Mouse (Mus musculus) lung, embryonic 14.5 days (tissue): Measurements from ENCODE around the gene Lig4. TPM values are rescaled to one million over a fixed set of nuclear protein-coding genes. Genes with fewer than 3 reads are reported as not detected.

Experiments used
- ATAC-seq: fragments of 200-750 bp; cut with Nextera tagmentation; 2 replicates; pipeline ENCODE4 v1.8.0; 2017; ENCODE audit warnings: mild to moderate bottlenecking, moderate TSS enrichment, moderate library complexity; ENCODE audit not compliant: insufficient read depth
- DNase-seq: peaks from one replicate; pipeline ENCODE4 v3.0.0-alpha.2; 2015
- H3K27ac ChIP-seq: fragments of 300-500 bp; sonication (generic); 2 replicates; pipeline ENCODE4 v1.5.1; 2014; ENCODE audit warnings: low read depth, mild to moderate bottlenecking, moderate library complexity
- H3K27me3 ChIP-seq: fragments of 300-500 bp; sonication (generic); 2 replicates; pipeline ENCODE4 v1.6.1; 2014; ENCODE audit warnings: low read length, control low read depth; ENCODE audit not compliant: insufficient read depth
- H3K36me3 ChIP-seq: fragments of 300-500 bp; sonication (generic); 2 replicates; pipeline ENCODE4 v1.6.1; 2014; ENCODE audit warnings: control low read depth; ENCODE audit not compliant: insufficient read depth
- H3K4me1 ChIP-seq: fragments of 300-500 bp; sonication (generic); 2 replicates; pipeline ENCODE4 v1.6.1; 2014; ENCODE audit warnings: antibody characterized with exemption, control low read depth; ENCODE audit not compliant: insufficient read depth
- H3K4me2 ChIP-seq: fragments of 300-500 bp; sonication (generic); 2 replicates; pipeline ENCODE4 v1.6.1; 2014; ENCODE audit warnings: mild to moderate bottlenecking
- H3K4me3 ChIP-seq: fragments of 300-500 bp; sonication (generic); 2 replicates; pipeline ENCODE4 v1.5.1; 2014; ENCODE audit warnings: low read depth, low read length
- H3K9ac ChIP-seq: fragments of 300-500 bp; sonication (generic); 2 replicates; pipeline ENCODE4 v1.6.1; 2014
- H3K9me3 ChIP-seq: fragments of 300-500 bp; sonication (generic); 2 replicates; pipeline ENCODE4 v1.6.1; 2016; ENCODE audit warnings: low read depth, low read length, control low read depth
- CTCF ChIP-seq: IDR thresholded peaks from 2 replicates; pipeline ENCODE4 v1.5.1; 2016; ENCODE audit warnings: antibody characterized with exemption, low read depth
- WGBS: fragments of 180-500 bp; shearing (Covaris S2); extraction: QIAGEN DNeasy Blood & Tissue Kit; methylation state at CpG from one replicate; pipeline ENCODE4 v1.1.7; 2014; 5-methylcytosine and 5-hydroxymethylcytosine counted together
- polyA plus RNA-seq: library from polyadenylated mRNA; unstranded; fragments of >200 nt; fragmentation: Nextera tagmentation; extraction: Ambion mirVana; gene quantifications from 2 replicates; pipeline ENCODE4 v1.2.1, GENCODE M21; 2014

The Lig4 gene
- polyA plus RNA-seq, 1 experiment from 2014 or later = 5.7 TPM

DNA sequence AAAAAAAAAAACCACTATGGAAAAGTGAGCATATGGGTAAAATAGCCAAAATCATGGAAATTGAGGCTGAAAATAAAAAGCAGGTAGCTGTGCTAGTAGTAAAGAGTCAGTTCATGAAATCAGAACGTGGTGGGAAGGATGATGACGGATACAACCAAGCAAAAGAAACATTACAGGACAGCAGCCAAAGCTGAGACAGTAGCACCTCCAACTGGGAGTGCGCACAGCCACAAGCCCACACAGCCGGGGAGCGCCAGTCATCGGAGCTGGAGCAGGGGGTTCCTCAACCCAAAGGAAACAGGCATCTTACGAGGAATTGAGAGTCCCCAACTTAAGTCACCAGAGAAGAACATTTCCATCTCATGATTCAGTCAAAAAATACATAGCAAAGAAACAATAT is 26.6 kb upstream of the Lig4 start:
- no peaks in the 10 kb centered on the region for H3K36me3 ChIP-seq
- H3K4me3 ChIP-seq = no peak overlapping the region
- no peak for DNase-seq
- H3K9me3 ChIP-seq = no peaks in the 10 kb centered on the region
- no peak for ATAC-seq
- no peak for TF ChIP-seq CTCF
- WGBS = 84% methylated on average over 7 of the region's 7 CpGs
- H3K4me1 ChIP-seq = 0 out of 2 replicates have a peak, but pooled peaks cover 7% of the 10 kb centered on the region
- H3K4me2 ChIP-seq = no peak overlapping the region
- H3K9ac ChIP-seq = no peak overlapping the region
- H3K27me3 ChIP-seq = no peaks in the 10 kb centered on the region
- H3K27ac ChIP-seq = no peak overlapping the region

- Histone ChIP-seq H3K9me3 (no peaks in the 10 kb centered on the region), H3K9ac (no peak overlapping the region), H3K27me3 (no peaks in the 10 kb centered on the region), H3K4me2 (no peak overlapping the region), H3K27ac (no peak overlapping the region), H3K4me1 (peaks cover 9% of the 10 kb centered on the region), H3K4me3 (no peak overlapping the region), H3K36me3 (peaks cover 8% of the 10 kb centered on the region; the same call in 1 of the 2 replicates)
- no peak for ATAC-seq
- DNase-seq = no peak
- TF ChIP-seq CTCF = no peak
Observed at GRCm38 (mm10) chr8:9980188-9980587, 2.7 kb upstream of the Lig4 start.

DNA sequence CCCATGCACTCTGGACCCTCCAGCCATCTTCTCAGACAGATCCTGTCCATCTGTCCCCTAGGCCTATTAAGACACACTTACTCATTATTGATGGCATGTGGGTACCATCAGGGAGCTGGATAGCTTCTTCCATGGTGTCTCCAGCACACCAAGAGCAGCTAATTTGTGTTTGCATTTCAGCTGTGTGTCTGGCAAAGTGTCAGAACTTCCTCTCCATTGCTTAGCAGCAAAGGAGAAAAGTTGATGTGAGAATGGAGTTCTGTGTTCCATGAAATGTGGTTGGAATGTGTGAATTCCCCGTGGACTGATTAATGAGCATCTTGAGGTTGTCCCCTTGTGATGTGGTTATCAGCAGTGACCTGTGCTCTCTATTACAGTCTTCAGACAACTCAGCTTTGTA is 2.3 kb upstream of the Lig4 start:
- Histone ChIP-seq H3K27ac (no peak overlapping the region), H3K4me3 (no peak overlapping the region), H3K4me1 (peaks cover 9% of the 10 kb centered on the region), H3K9ac (no peak overlapping the region), H3K36me3 (peaks cover 8% of the 10 kb centered on the region; the same call in 1 of the 2 replicates), H3K4me2 (no peak overlapping the region; the same call in 1 of the 2 replicates), H3K9me3 (no peaks in the 10 kb centered on the region), H3K27me3 (no peaks in the 10 kb centered on the region)
- no peak for ATAC-seq
- no peak for DNase-seq
- TF ChIP-seq CTCF = no peak
- 32% methylated on average over 1 of the region's 1 CpGs for WGBS

GRCm38 (mm10) chr8:9978475-9979230 is 1.2 kb upstream of the Lig4 start:
- no peak for DNase-seq
- H3K4me3 ChIP-seq = peak overlapping the region; percentile 96
- no peaks in the 10 kb centered on the region for H3K9me3 ChIP-seq
- no peak for TF ChIP-seq CTCF
- H3K27me3 ChIP-seq = no peaks in the 10 kb centered on the region
- ATAC-seq = no peak
- 41% methylated on average over 18 of the region's 18 CpGs for WGBS
- H3K27ac ChIP-seq = no peak overlapping the region
- peak overlapping the region; percentile 81 for H3K9ac ChIP-seq
- peaks cover 8% of the 10 kb centered on the region; the same call in 1 of the 2 replicates for H3K36me3 ChIP-seq
- peak overlapping the region; percentile 86 for H3K4me2 ChIP-seq
- peaks cover 9% of the 10 kb centered on the region for H3K4me1 ChIP-seq

DNA sequence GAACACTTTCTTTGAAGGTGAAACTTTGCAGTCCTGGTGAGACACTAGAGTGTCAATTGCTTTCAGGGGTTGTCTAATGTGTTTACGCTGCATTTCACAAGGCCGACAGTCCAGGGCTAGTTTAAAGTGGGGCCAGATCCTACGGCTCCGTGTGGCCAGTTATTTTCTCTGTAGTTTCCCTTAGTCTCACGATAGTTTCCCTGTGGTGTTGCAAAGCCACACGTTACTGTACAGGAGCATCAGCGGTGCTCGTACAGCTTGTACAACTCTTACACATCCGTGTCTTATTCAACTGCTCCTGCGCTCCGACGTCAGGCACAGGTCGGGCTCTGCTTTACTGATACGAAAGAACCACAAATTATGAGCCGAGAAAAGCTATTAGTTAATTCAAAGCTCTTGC is 470 bp downstream of the Lig4 start:
- no peak; the same call in 1 of the 2 replicates for ATAC-seq
- WGBS = 31% methylated on average over 15 of the region's 15 CpGs
- Histone ChIP-seq H3K4me1 (peaks cover 9% of the 10 kb centered on the region), H3K27me3 (no peaks in the 10 kb centered on the region), H3K9ac (peak overlapping the region; percentile 81), H3K4me2 (peak overlapping the region; percentile 86), H3K9me3 (no peaks in the 10 kb centered on the region), H3K27ac (peak overlapping the region; percentile 66), H3K36me3 (peaks cover 16% of the 10 kb centered on the region), H3K4me3 (peak overlapping the region; percentile 96)
- no peak for TF ChIP-seq CTCF
- DNase-seq = peak; percentile 31

- H3K27ac ChIP-seq = no peak overlapping the region
- peak; percentile 96 for ATAC-seq
- peaks cover 9% of the 10 kb centered on the region for H3K4me1 ChIP-seq
- peaks cover 26% of the 10 kb centered on the region for H3K36me3 ChIP-seq
- peak; percentile 99 for DNase-seq
- peak overlapping the region; percentile 59 for H3K9ac ChIP-seq
- under 1% methylated on average over 47 of the region's 47 CpGs for WGBS
- no peaks in the 10 kb centered on the region for H3K27me3 ChIP-seq
- peak overlapping the region; percentile 86 for H3K4me2 ChIP-seq
- H3K4me3 ChIP-seq = peak overlapping the region; percentile 96
- TF ChIP-seq CTCF = peak; percentile 68
- no peaks in the 10 kb centered on the region for H3K9me3 ChIP-seq
Observed at GRCm38 (mm10) chr8:9975898-9976611, 1.4 kb downstream of the Lig4 start.

DNA sequence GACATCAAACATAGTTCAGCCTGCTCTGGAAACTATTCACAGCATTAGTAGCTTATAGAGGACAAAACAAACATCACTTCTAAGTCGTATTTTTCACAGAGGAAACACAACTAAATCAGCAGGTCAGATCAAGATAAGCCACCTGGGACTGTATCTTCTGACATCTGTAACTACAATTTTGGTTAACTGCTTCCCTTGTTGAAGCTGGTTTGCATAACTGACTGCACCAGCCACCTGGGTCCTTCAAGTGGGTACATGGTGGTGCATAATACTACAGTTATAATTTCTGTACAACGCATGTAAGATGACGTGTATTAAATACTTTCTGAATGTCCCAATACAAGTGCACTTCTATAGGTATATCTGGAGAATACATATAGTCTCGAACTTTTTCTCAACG is 2.2 kb downstream of the Lig4 start:
- peak overlapping the region; percentile 59; the same call in 1 of the 2 replicates for H3K9ac ChIP-seq
- no peaks in the 10 kb centered on the region for H3K27me3 ChIP-seq
- H3K4me1 ChIP-seq = peaks cover 9% of the 10 kb centered on the region
- H3K27ac ChIP-seq = no peak overlapping the region
- H3K9me3 ChIP-seq = no peaks in the 10 kb centered on the region
- peak overlapping the region; percentile 96 for H3K4me3 ChIP-seq
- peak overlapping the region; percentile 86 for H3K4me2 ChIP-seq
- TF ChIP-seq CTCF = no peak
- peaks cover 27% of the 10 kb centered on the region for H3K36me3 ChIP-seq
- ATAC-seq = no peak
- no peak for DNase-seq
- 33% methylated on average over 5 of the region's 5 CpGs for WGBS
